Mouse (Mus musculus) layer of hippocampus, adult 2 months (tissue): ENCODE results near the gene Ubr7. TPM values are rescaled to one million over a fixed set of nuclear protein-coding genes. Genes with fewer than 3 reads are reported as not detected.

ENCODE experiments used
- DNase-seq, 2 experiments: peaks; one replicate each; pipeline ENCODE4 v3.0.0; 2022; ENCODE audit warnings: low spot score in 2 of 2
- H3K27ac ChIP-seq: fragments of 200-600 bp; 2 replicates; pipeline ENCODE4 v1.8.1; 2022
- H3K4me3 ChIP-seq: fragments of 200-600 bp; 2 replicates; pipeline ENCODE4 v1.8.1; 2022; ENCODE audit warnings: mild to moderate bottlenecking
- CTCF ChIP-seq: fragments of 200-600 bp; conservative IDR thresholded peaks from 2 replicates; pipeline ENCODE4 v1.8.1; 2022; ENCODE audit warnings: antibody characterized with exemption, mild to moderate bottlenecking, moderate library complexity
- total RNA-seq, 2 experiments: library from RNA; stranded (reverse); gene quantifications; 2 replicates each; pipeline ENCODE4 v1.2.3; 2021

The Ubr7 gene
- total RNA-seq, 2 experiments from 2014 or later = 29.8 to 31.3 TPM

- Histone ChIP-seq H3K27ac (no peak overlapping the region), H3K4me3 (no peak overlapping the region)
- no peak for TF ChIP-seq CTCF
- DNase-seq = no peak
These were observed 30.2 kb downstream of the Ubr7 start for GRCm38 (mm10) chr12:102787927-102788326.

- TF ChIP-seq CTCF = no peak
These were observed 41.8 kb downstream of the Ubr7 start for GRCm38 (mm10) chr12:102799528-102799927.

GRCm38 (mm10) chr12:102814858-102815257 is 57.1 kb downstream of the Ubr7 start:
- H3K4me3 ChIP-seq = no peak overlapping the region
- no peak for DNase-seq
- H3K27ac ChIP-seq = no peak overlapping the region
- TF ChIP-seq CTCF = no peak

More at GRCm38 (mm10) chr12:102799528-102799927, 41.8 kb downstream of the Ubr7 start:
- H3K4me3 ChIP-seq = no peak overlapping the region
- no peak for DNase-seq
- no peak overlapping the region for H3K27ac ChIP-seq

- no peak overlapping the region for H3K27ac ChIP-seq
- no peak for TF ChIP-seq CTCF
- no peak for DNase-seq
- H3K4me3 ChIP-seq = no peak overlapping the region
These were observed 68.6 kb downstream of the Ubr7 start for GRCm38 (mm10) chr12:102826399-102826798.

- no peak overlapping the region for H3K27ac ChIP-seq
- no peak for DNase-seq
- no peak overlapping the region for H3K4me3 ChIP-seq
- no peak for TF ChIP-seq CTCF
These were observed 69.4 kb downstream of the Ubr7 start for GRCm38 (mm10) chr12:102827119-102827518.

Other genes with a start within 250 kb of the Ubr7 start
- gene Chga, start 203.0 kb upstream of the Ubr7 start, total RNA-seq = 100 to 1,000 TPM; 123 to 124 TPM
- 10 to 100 TPM; 66.6 to 76.8 TPM for gene Itpk1, start 53.0 kb upstream of the Ubr7 start, total RNA-seq
- 10 to 100 TPM; 24.3 to 24.9 TPM for gene Moap1, start 14.3 kb upstream of the Ubr7 start, total RNA-seq
- gene Tmem251, start 14.2 kb upstream of the Ubr7 start, total RNA-seq = 1 to 10 TPM; 5.1 TPM
- gene Gm28051, start 202 bp upstream of the Ubr7 start, total RNA-seq = not detected
- gene Gon7, start 164 bp upstream of the Ubr7 start, total RNA-seq = 10 to 100 TPM; 13.2 to 13.4 TPM
- 10 to 100 TPM; 13.2 to 16.0 TPM for gene Gm20604, start 705 bp downstream of the Ubr7 start, total RNA-seq
- gene Btbd7, start 120.5 kb downstream of the Ubr7 start, total RNA-seq = 10 to 100 TPM; 17.8 to 19.2 TPM
- not detected for gene Cox8c, start 141.3 kb downstream of the Ubr7 start, total RNA-seq
- 10 to 100 TPM; 53.2 to 56.6 TPM for gene Unc79, start 190.9 kb downstream of the Ubr7 start, total RNA-seq